Mouse (Mus musculus): ENCODE results near the gene Qser1. TPM values are rescaled to one million over a fixed set of nuclear protein-coding genes. Genes with fewer than 3 reads are reported as not detected.

Gene Qser1
- total RNA-seq, 1 experiment, result 20.7 TPM

- H3K4me3 ChIP-seq (ENCODE audit: insufficient read depth in 1 of 2, low read depth in 1 of 2, low read length in 2 of 2, poor library complexity in 1 of 2, severe bottlenecking in 1 of 2), result no peak overlapping the region
- H3K9ac ChIP-seq (ENCODE audit: insufficient read depth, low read depth, low read length, poor library complexity, severe bottlenecking), result peak overlapping the region; percentile 23; the same call in 1 of the 2 replicates
- no peak for DNase-seq (ENCODE audit: low read depth, low spot score)
- no peaks in the 10 kb centered on the region for H3K9me3 ChIP-seq (ENCODE audit: control insufficient read depth, insufficient read depth, low read depth, low read length)
- H3K4me1 ChIP-seq (ENCODE audit: control insufficient read depth in 2 of 2, insufficient read depth in 2 of 2, low read length in 2 of 2, poor library complexity in 1 of 2), result peaks cover 0 to 12% of the 10 kb centered on the region in 2 experiments; a peak in 3 of 4 replicates
- in situ Hi-C loops (cut with MboI; ENCODE audit: low sequenced_read_pairs in 2 of 2, unreplicated experiment in 2 of 2), result no loop called here
- TF ChIP-seq ZC3H11A (IDR thresholded peaks at IDR 0.05; ENCODE audit: borderline replicate concordance, low read depth, low read length) (no peak), ZNF384 (IDR thresholded peaks at IDR 0.05; ENCODE audit: low read depth, low read length) (no peak), MAFK (IDR thresholded peaks at IDR 0.05; ENCODE audit: insufficient read depth, low read depth, low read length) (no peak), CHD2 (IDR thresholded peaks at IDR 0.05; ENCODE audit: low read depth, low read length) (no peak), HCFC1 (IDR thresholded peaks at IDR 0.05; ENCODE audit: borderline replicate concordance, insufficient read depth, low read length) (no peak)
- peak overlapping the region; percentile 3; the same call in 1 of the 2 replicates for H3K27ac ChIP-seq (ENCODE audit: insufficient read depth, low read depth, low read length, poor library complexity, severe bottlenecking)
- no peaks in the 10 kb centered on the region for H3K36me3 ChIP-seq (ENCODE audit: control insufficient read depth, insufficient read depth, low read length, poor library complexity, severe bottlenecking)
Measured at GRCm38 (mm10) chr2:104732033-104732444, 84.5 kb downstream of the Qser1 start.

GRCm38 (mm10) chr2:104727369-104727768 is 89.2 kb downstream of the Qser1 start:
- in situ Hi-C loops (cut with MboI; ENCODE audit: low sequenced_read_pairs in 2 of 2, unreplicated experiment in 2 of 2), result no loop called here

GRCm38 (mm10) chr2:104722021-104722420 is 94.5 kb downstream of the Qser1 start:
- Histone ChIP-seq H3K36me3 (ENCODE audit: control insufficient read depth, insufficient read depth, low read length, poor library complexity, severe bottlenecking) (no peaks in the 10 kb centered on the region; the same call in 1 of the 2 replicates), H3K4me1 (ENCODE audit: control insufficient read depth in 2 of 2, insufficient read depth in 2 of 2, low read length in 2 of 2, poor library complexity in 1 of 2) (no peaks in the 10 kb centered on the region), H3K9me3 (ENCODE audit: control insufficient read depth, insufficient read depth, low read depth, low read length) (no peaks in the 10 kb centered on the region), H3K27ac (ENCODE audit: insufficient read depth, low read depth, low read length, poor library complexity, severe bottlenecking) (no peak overlapping the region), H3K9ac (ENCODE audit: insufficient read depth, low read depth, low read length, poor library complexity, severe bottlenecking) (no peak overlapping the region), H3K4me3 (ENCODE audit: insufficient read depth in 1 of 2, low read depth in 1 of 2, low read length in 2 of 2, poor library complexity in 1 of 2, severe bottlenecking in 1 of 2) (no peak overlapping the region)
- no peak for DNase-seq (ENCODE audit: low read depth, low spot score)
- TF ChIP-seq HCFC1 (IDR thresholded peaks at IDR 0.05; ENCODE audit: borderline replicate concordance, insufficient read depth, low read length), result no peak
- TF ChIP-seq MAFK (IDR thresholded peaks at IDR 0.05; ENCODE audit: insufficient read depth, low read depth, low read length), result no peak
- in situ Hi-C loops (cut with MboI; ENCODE audit: low sequenced_read_pairs in 2 of 2, unreplicated experiment in 2 of 2), result no loop called here

More at GRCm38 (mm10) chr2:104727369-104727768, 89.2 kb downstream of the Qser1 start:
- no peak for DNase-seq (ENCODE audit: low read depth, low spot score)
- no peak overlapping the region for H3K4me3 ChIP-seq (ENCODE audit: insufficient read depth in 1 of 2, low read depth in 1 of 2, low read length in 2 of 2, poor library complexity in 1 of 2, severe bottlenecking in 1 of 2)
- no peak for TF ChIP-seq MAFK (IDR thresholded peaks at IDR 0.05; ENCODE audit: insufficient read depth, low read depth, low read length)
- no peak for TF ChIP-seq ZC3H11A (IDR thresholded peaks at IDR 0.05; ENCODE audit: borderline replicate concordance, low read depth, low read length)
- TF ChIP-seq HCFC1 (IDR thresholded peaks at IDR 0.05; ENCODE audit: borderline replicate concordance, insufficient read depth, low read length), result no peak
- TF ChIP-seq CHD2 (IDR thresholded peaks at IDR 0.05; ENCODE audit: low read depth, low read length), result no peak
- no peak for TF ChIP-seq ZNF384 (IDR thresholded peaks at IDR 0.05; ENCODE audit: low read depth, low read length)
- H3K9me3 ChIP-seq (ENCODE audit: control insufficient read depth, insufficient read depth, low read depth, low read length), result no peaks in the 10 kb centered on the region
- H3K27ac ChIP-seq (ENCODE audit: insufficient read depth, low read depth, low read length, poor library complexity, severe bottlenecking), result no peak overlapping the region
- H3K9ac ChIP-seq (ENCODE audit: insufficient read depth, low read depth, low read length, poor library complexity, severe bottlenecking), result no peak overlapping the region
- peaks cover 0 to 10% of the 10 kb centered on the region in 2 experiments; a peak in 3 of 4 replicates for H3K4me1 ChIP-seq (ENCODE audit: control insufficient read depth in 2 of 2, insufficient read depth in 2 of 2, low read length in 2 of 2, poor library complexity in 1 of 2)
- no peaks in the 10 kb centered on the region; the same call in 1 of the 2 replicates for H3K36me3 ChIP-seq (ENCODE audit: control insufficient read depth, insufficient read depth, low read length, poor library complexity, severe bottlenecking)

GRCm38 (mm10) chr2:104717827-104718226 is 98.7 kb downstream of the Qser1 start:
- no peaks in the 10 kb centered on the region for H3K9me3 ChIP-seq (ENCODE audit: control insufficient read depth, insufficient read depth, low read depth, low read length)
- H3K9ac ChIP-seq (ENCODE audit: insufficient read depth, low read depth, low read length, poor library complexity, severe bottlenecking), result no peak overlapping the region
- H3K36me3 ChIP-seq (ENCODE audit: control insufficient read depth, insufficient read depth, low read length, poor library complexity, severe bottlenecking), result no peaks in the 10 kb centered on the region
- peaks cover 0 to 2% of the 10 kb centered on the region in 2 experiments; a peak in 1 of 4 replicates for H3K4me1 ChIP-seq (ENCODE audit: control insufficient read depth in 2 of 2, insufficient read depth in 2 of 2, low read length in 2 of 2, poor library complexity in 1 of 2)
- no peak overlapping the region for H3K27ac ChIP-seq (ENCODE audit: insufficient read depth, low read depth, low read length, poor library complexity, severe bottlenecking)
- DNase-seq (ENCODE audit: low read depth, low spot score), result no peak
- H3K4me3 ChIP-seq (ENCODE audit: insufficient read depth in 1 of 2, low read depth in 1 of 2, low read length in 2 of 2, poor library complexity in 1 of 2, severe bottlenecking in 1 of 2), result no peak overlapping the region
- TF ChIP-seq HCFC1 (IDR thresholded peaks at IDR 0.05; ENCODE audit: borderline replicate concordance, insufficient read depth, low read length), result no peak
- TF ChIP-seq MAFK (IDR thresholded peaks at IDR 0.05; ENCODE audit: insufficient read depth, low read depth, low read length), result no peak
- no peak for TF ChIP-seq CHD2 (IDR thresholded peaks at IDR 0.05; ENCODE audit: low read depth, low read length)
- no peak for TF ChIP-seq ZNF384 (IDR thresholded peaks at IDR 0.05; ENCODE audit: low read depth, low read length)
- no peak for TF ChIP-seq ZC3H11A (IDR thresholded peaks at IDR 0.05; ENCODE audit: borderline replicate concordance, low read depth, low read length)
- in situ Hi-C loops (cut with MboI; ENCODE audit: low sequenced_read_pairs in 2 of 2, unreplicated experiment in 2 of 2), result no loop called here

Data from ES-E14 (cell line).